Mouse (Mus musculus): ENCODE results near the gene Pde3b. TPM values are rescaled to one million over a fixed set of nuclear protein-coding genes. Genes with fewer than 3 reads are reported as not detected.
"Not testable (repeated sequence)": the region's sequence is repeated elsewhere in the genome, so short reads cannot be mapped to it uniquely, and the experiment has no call there.

Gene Pde3b
- 21.1 TPM for polyA plus RNA-seq (2021)

DNA sequence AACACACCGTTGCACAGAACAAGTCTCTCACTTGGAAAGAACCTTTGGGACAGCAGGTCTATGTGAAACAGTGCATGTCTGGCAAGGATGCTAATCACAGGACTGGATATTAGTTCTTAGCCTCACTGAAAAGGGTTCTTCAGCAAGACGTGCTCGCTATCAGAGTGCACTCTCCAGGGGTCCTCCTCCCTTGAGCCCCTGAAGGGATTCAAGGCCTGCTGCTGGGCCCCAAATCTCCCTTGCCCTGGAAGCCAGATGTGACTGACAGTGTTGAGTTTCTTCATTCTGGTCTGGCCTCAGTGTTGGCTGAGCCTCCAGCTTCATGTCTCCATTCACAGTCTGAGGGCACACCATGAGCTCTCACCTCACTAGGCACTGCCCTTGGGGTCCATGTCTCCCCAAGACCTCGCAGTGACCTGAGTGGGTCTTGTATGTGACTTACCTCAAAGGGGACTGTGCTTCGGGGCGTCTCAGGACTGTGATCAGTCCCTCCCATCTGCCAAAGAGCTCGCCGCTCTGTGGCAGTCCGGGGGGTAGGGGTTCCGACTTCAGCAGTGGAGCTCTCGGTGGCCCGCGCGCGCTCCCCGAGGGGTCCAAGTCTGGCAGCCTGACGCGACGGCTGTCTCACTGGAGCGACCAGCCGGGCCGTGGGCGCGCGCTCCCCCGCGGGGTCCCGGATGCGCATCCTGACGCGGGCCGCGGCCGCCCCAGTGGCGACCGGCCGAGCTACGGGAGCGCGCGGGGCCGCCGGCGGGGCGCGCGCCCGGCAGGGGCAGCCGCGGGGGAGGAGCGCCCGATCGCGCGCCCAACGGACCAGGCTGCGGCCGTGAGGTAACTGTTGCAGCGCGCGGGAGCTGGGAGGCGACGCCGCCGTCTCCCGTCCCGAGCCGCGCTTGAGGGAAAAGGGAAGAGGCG lies at the start of gene Pde3b:
TSS of gene Pde3b (plus strand) at position 861 of the 915 bp plus-strand sequence.
- peak; percentile 71 for ATAC-seq
- POLR2A ChIA-PET: interaction anchor here (0.7 to 1.5 kb wide), 3 partner anchors 17 to 158 kb away, joined by 3 read pairs; no protein-coding TSS in a partner anchor
- CTCF ChIA-PET: interaction anchor here (0.9 to 1.0 kb wide), 2 partner anchors 8 to 139 kb away, joined by 3 read pairs; partner anchors contain the start of gene Psma1

DNA sequence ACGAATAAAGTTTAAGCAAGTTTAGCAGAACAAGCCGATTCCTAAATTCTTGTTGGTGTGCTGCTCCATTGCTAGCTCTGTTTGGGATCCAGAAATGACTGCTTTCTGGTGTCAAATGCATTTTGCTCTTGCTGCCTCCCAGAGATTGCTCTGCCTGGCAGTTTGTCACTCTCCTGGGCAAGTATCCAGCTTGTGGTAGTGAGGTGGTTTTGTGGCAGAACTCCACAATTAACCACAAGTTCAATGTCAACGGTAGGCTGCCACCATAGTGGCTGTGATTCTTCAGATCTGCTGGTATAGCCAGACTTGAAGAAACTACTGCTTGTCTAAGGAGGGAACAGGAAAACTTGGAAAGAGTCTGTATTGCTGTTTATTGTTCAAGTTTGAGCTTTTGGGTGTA lies 13.0 kb upstream of the Pde3b start:
- ATAC-seq (no peak), DNase-seq (ENCODE audit: low read depth, low spot score) (no peak)
- POLR2A ChIA-PET: no interaction called here
- in situ Hi-C loops (cut with MboI; ENCODE audit: low pct_unique_long_range_greater_than_20kb): no loop called here
- CTCF ChIA-PET: interaction anchor here (0.6 kb wide), 1 partner anchor 16 kb away, joined by 3 read pairs; no protein-coding TSS in a partner anchor
- no peaks in the 10 kb centered on the region for H3K27me3 ChIP-seq
- TF ChIP-seq CTCF (IDR thresholded peaks at IDR 0.05): no peak

More for the DNA sequence above, at the start of gene Pde3b:
- no peak for DNase-seq (ENCODE audit: low read depth, low spot score)
- H3K27me3 ChIP-seq: no peaks in the 10 kb centered on the region
- no peak for TF ChIP-seq CTCF (IDR thresholded peaks at IDR 0.05)
- in situ Hi-C loops (cut with MboI; ENCODE audit: low pct_unique_long_range_greater_than_20kb): loop anchor here (5.0 kb wide), 2 partner anchors 78 to 137 kb away; partner anchors contain the start of gene Psma1

DNA sequence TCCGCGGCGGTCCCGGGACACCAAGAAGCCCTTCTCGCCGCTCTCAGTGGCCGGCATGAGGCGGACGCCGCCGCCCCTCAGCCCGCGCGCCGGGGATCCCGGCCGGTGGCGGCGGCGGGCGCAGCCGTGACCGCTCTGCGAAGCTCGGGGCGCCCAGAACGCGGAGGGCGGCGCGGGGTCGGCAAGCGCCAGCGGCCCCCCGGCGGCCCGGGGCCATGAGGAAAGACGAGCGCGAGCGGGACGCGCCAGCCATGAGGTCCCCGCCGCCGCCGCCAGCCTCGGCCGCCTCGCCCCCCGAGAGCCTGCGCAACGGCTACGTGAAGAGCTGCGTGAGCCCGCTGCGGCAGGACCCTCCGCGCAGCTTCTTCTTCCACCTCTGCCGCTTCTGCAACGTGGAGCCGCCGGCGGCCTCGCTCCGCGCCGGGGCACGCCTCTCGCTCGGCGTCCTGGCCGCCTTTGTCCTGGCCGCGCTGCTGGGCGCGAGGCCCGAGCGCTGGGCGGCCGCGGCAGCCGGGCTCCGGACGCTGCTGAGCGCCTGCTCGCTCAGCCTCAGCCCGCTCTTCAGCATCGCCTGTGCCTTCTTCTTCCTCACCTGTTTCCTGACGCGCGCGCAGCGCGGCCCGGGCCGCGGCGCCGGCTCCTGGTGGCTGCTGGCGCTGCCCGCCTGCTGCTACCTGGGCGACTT lies 397 bp downstream of the Pde3b start:
- in situ Hi-C loops (cut with MboI; ENCODE audit: low pct_unique_long_range_greater_than_20kb): loop anchor here (5.0 kb wide), 2 partner anchors 77 to 138 kb away; partner anchors contain the start of gene Psma1
- no peaks in the 10 kb centered on the region for H3K27me3 ChIP-seq
- TF ChIP-seq CTCF (IDR thresholded peaks at IDR 0.05): no peak
- ChIA-PET POLR2A (interaction anchor here (0.7 to 1.5 kb wide), 4 partner anchors 16 to 159 kb away, joined by 3 read pairs; no protein-coding TSS in a partner anchor), CTCF (interaction anchor here (0.9 to 1.0 kb wide), 2 partner anchors 7 to 139 kb away, joined by 3 read pairs; partner anchors contain the start of gene Psma1)
- ATAC-seq: peak; percentile 56
- DNase-seq (ENCODE audit: low read depth, low spot score): no peak

DNA sequence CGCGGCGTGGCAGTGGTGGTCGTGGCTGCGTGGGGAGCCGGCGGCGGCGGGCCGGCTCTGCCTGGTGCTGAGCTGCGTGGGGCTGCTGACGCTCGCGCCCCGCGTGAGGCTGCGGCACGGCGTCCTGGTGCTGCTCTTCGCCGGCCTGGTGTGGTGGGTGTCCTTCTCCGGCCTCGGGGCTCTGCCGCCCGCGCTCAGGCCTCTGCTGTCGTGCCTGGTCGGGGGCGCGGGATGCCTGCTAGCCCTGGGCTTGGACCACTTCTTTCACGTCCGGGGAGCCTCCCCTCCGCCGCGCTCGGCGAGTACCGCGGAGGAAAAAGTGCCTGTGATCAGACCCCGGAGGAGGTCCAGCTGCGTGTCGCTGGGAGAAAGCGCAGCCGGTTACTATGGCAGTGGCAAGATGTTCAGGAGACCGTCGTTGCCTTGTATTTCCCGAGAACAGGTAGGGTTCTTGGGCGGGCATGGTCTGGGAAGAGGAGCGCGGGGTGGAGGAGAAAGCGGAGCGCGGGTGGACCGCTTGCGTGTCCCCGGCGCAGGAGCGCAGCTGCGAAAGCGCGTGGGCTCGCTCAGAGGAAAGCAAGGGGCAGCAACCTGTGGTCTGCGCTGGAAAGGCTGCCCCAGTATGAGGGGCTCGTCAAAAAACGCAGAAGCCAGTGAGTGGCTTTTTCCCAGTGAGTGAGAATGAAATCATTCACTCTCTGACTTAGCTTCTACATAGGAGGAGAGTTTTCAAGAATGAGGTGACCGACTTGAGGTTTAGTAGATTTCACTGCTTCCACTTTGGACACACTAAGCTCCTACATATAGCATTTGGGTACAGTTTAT lies 1.2 kb downstream of the Pde3b start:
- ChIA-PET CTCF (no interaction called here), POLR2A (interaction anchor here (1.5 kb wide), 1 partner anchor 23 kb away, joined by 3 read pairs; no protein-coding TSS in a partner anchor)
- in situ Hi-C loops (cut with MboI; ENCODE audit: low pct_unique_long_range_greater_than_20kb): loop anchor here (5.0 kb wide), 2 partner anchors 76 to 139 kb away; partner anchors contain the start of gene Psma1
- H3K27me3 ChIP-seq: no peaks in the 10 kb centered on the region
- DNase-seq (ENCODE audit: low read depth, low spot score) (no peak), ATAC-seq (peak; percentile 34)
- no peak for TF ChIP-seq CTCF (IDR thresholded peaks at IDR 0.05)

DNA sequence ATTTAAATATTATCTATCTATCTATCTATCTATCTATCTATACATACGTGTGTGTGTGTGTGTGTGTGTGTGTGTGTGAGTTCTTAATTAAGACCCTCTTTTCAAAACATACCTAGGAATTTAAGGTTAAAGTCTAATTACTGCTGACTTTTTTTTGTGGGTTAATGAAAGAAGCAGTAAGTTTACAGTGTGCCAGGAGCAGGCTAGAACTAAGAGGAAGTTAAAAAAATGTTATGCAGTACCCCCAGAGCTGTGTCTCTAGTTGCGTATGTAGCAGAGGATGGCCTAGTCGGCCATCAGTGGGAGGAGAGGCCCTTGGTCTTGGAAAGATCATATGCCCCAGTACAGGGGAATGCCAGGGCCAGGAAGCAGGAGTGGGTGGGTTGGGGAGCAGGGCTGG lies 4.2 kb downstream of the Pde3b start:
- CTCF ChIA-PET: interaction anchor here (1.4 kb wide), 1 partner anchor 9 kb away, joined by 7 read pairs; no protein-coding TSS in a partner anchor
- not testable (repeated sequence) for ATAC-seq; DNase-seq (ENCODE audit: low read depth, low spot score); H3K27me3 ChIP-seq
- POLR2A ChIA-PET: interaction anchor here (0.8 kb wide), 1 partner anchor 18 kb away, joined by 3 read pairs; no protein-coding TSS in a partner anchor
- in situ Hi-C loops (cut with MboI; ENCODE audit: low pct_unique_long_range_greater_than_20kb): loop anchor here (5.0 kb wide), 2 partner anchors 73 to 142 kb away; partner anchors contain the start of gene Psma1

DNA sequence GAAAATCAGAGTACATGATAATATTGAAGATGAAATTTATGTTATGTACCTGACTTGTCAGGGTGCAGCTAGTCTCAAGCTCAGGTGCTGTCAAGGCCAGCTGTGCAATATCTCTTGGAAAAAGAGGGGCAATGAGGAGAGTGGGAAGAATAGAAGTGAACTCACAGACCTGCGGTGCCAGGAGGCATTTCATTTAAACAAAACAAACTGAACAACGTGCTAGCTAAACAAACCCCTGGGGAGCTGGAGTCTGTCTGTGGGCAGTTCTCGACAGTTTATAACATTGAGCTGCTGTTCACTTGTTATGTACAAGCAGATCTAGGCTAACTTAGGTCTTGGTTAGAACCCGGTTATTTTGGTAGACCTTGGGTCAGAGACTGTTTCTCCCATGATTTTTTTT lies 5.8 kb downstream of the Pde3b start:
- ATAC-seq: no peak
- in situ Hi-C loops (cut with MboI; ENCODE audit: low pct_unique_long_range_greater_than_20kb): loop anchor here (5.0 kb wide), 1 partner anchor 99 kb away; no protein-coding TSS in a partner anchor
- no peak for TF ChIP-seq CTCF (IDR thresholded peaks at IDR 0.05)
- no peak for DNase-seq (ENCODE audit: low read depth, low spot score)
- no peaks in the 10 kb centered on the region for H3K27me3 ChIP-seq
- ChIA-PET CTCF (interaction anchor here (1.2 kb wide), 1 partner anchor 18 kb away, joined by 3 read pairs; no protein-coding TSS in a partner anchor), POLR2A (interaction anchor here (0.8 kb wide), 1 partner anchor 18 kb away, joined by 5 read pairs; no protein-coding TSS in a partner anchor)

DNA sequence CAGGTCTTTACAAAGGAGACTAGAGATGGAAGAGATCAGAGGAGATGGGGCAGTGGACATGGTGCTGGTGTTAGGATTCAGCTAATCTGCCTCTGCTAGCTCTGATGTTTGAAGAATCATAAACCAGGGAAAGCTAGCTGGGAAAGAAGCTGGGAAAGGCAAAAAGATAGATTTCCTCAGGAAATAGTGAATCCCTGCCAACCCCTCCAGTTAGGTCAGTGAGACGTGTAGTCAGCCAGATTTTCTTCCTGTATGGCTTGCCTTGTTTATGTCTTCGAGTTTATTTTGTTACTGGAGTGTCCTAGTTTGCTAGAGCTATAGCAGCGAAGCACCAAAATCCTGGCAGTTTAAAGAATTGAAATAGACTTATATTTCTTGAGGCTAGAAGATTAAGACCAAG lies 7.1 kb downstream of the Pde3b start:
- H3K27me3 ChIP-seq: no peaks in the 10 kb centered on the region
- CTCF ChIA-PET: interaction anchor here (0.7 to 2.2 kb wide), 3 partner anchors 7 to 140 kb away, joined by 3 to 4 read pairs (median 3); partner anchors contain the start of gene Pde3b
- DNase-seq (ENCODE audit: low read depth, low spot score) (no peak), ATAC-seq (no peak)
- in situ Hi-C loops (cut with MboI; ENCODE audit: low pct_unique_long_range_greater_than_20kb): loop anchor here (5.0 kb wide), 1 partner anchor 100 kb away; no protein-coding TSS in a partner anchor
- TF ChIP-seq CTCF (IDR thresholded peaks at IDR 0.05): no peak
- POLR2A ChIA-PET: no interaction called here

DNA sequence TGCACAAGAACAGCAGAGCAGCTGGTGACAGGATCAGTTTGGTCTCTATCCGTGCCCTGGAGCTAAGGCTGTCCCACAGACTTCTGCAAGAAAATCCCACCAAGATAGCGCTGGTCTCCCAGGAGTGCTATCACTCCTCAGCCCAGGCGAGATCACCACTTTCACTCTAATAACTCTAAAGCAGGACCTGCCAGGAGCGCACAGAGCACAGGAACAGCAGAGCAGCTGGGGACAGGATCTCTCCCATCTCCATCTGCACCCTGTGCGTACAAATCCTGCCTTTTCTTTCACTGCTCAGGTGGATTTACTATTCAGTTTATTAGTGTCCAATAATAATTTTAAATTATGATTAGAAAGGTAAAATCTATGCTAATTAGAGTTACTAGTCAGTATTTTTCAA lies 14.7 kb downstream of the Pde3b start:
- ChIA-PET CTCF (no interaction called here), POLR2A (no interaction called here)
- H3K27me3 ChIP-seq: no peaks in the 10 kb centered on the region
- DNase-seq (ENCODE audit: low read depth, low spot score) (no peak), ATAC-seq (no peak)
- no peak for TF ChIP-seq CTCF (IDR thresholded peaks at IDR 0.05)
- in situ Hi-C loops (cut with MboI; ENCODE audit: low pct_unique_long_range_greater_than_20kb): no loop called here

DNA sequence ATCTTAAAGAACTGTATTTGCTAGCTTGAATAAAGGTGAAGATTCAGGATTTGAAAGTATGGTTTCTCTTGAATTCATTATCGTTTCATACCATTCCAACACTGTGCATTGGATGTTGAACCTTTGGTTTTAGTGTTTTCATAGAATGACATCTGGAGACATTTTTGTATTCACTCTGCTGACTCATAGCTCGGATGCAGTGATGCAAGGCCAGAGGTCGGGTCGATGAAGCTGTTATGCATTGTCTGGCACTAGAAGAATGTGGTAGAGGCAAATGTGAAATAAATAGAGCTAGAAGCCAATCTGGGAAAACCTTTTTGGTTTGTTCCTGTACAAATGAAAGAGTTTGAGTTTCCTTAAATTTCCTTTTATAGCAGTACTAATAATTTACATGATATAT lies 16.9 kb downstream of the Pde3b start:
- ATAC-seq (peak; percentile 91), DNase-seq (ENCODE audit: low read depth, low spot score) (no peak)
- in situ Hi-C loops (cut with MboI; ENCODE audit: low pct_unique_long_range_greater_than_20kb): no loop called here
- no peaks in the 10 kb centered on the region for H3K27me3 ChIP-seq
- ChIA-PET CTCF (interaction anchor here (1.1 to 1.2 kb wide), 2 partner anchors 12 to 14 kb away, joined by 3 to 4 read pairs; no protein-coding TSS in a partner anchor), POLR2A (interaction anchor here (0.9 kb wide), 1 partner anchor 17 kb away, joined by 3 read pairs; the partner anchor contains the start of gene Pde3b)
- TF ChIP-seq CTCF (IDR thresholded peaks at IDR 0.05): no peak

Measured in Patski (cell line).